ENCODE assay signal across 9 mouse cellular contexts in genomic region chr2:10101180-10101579, GRCm38 (mm10). TPM values are rescaled to one million over a fixed set of nuclear protein-coding genes. Genes with fewer than 3 reads are reported as not detected.
DNase-seq lines count a peak whose midpoint lies in the region; ATAC-seq lines count a peak whose summit lies in the region.
"Had no signal": no experiment of that assay in that cellular context is flagged by ENCODE, and none has a peak within 500 bp of the region (broad histone marks: within the 10 kb centered on the region; RNA-seq: fewer than 3 reads in every experiment).

No protein-coding gene starts in this region.

- WGBS in hindbrain, embryonic 10.5 days: 44% methylated on average over 6 of the region's 6 CpGs
- WGBS in hindbrain, embryonic 12.5 days: 45% methylated on average over 6 of the region's 6 CpGs
- WGBS in embryonic facial prominence, embryonic 11.5 days: 39% methylated on average over 6 of the region's 6 CpGs
- WGBS in intestine, embryonic 14.5 days: 42% methylated on average over 6 of the region's 6 CpGs
- WGBS in limb, embryonic 11.5 days: 47% methylated on average over 6 of the region's 6 CpGs

- no peaks in the 10 kb centered on the region for H3K36me3 ChIP-seq in hindbrain, embryonic 10.5 days
- no peaks in the 10 kb centered on the region for H3K36me3 ChIP-seq in hindbrain, embryonic 12.5 days
- no peaks in the 10 kb centered on the region for H3K36me3 ChIP-seq in embryonic facial prominence, embryonic 11.5 days (replicated peaks; ENCODE audit: control insufficient read depth, insufficient read depth, low read depth, low read length)
- H3K36me3 ChIP-seq in intestine, embryonic 14.5 days (ENCODE audit: control insufficient read depth, insufficient read depth, low read length): no peaks in the 10 kb centered on the region
- H3K36me3 ChIP-seq in limb, embryonic 11.5 days (ENCODE audit: control insufficient read depth, insufficient read depth, low read length): no peaks in the 10 kb centered on the region

- H3K9ac ChIP-seq in hindbrain, embryonic 12.5 days: no peak overlapping the region
- no peak overlapping the region for H3K9ac ChIP-seq in embryonic facial prominence, embryonic 11.5 days (replicated peaks; ENCODE audit: low read length)
- H3K9ac ChIP-seq in intestine, embryonic 14.5 days (ENCODE audit: low read length): no peak overlapping the region
- H3K9ac ChIP-seq in limb, embryonic 11.5 days (ENCODE audit: low read length): no peak overlapping the region

- no peak for ATAC-seq in hindbrain, embryonic 12.5 days (ENCODE audit: low FRiP score)
- no peak for ATAC-seq in embryonic facial prominence, embryonic 11.5 days (replicated peaks; ENCODE audit: insufficient number of reproducible peaks, low FRiP score, low TSS enrichment, low read depth)
- ATAC-seq in intestine, embryonic 14.5 days (replicated peaks; ENCODE audit: low FRiP score, low TSS enrichment, low read depth): no peak
- no peak for ATAC-seq in limb, embryonic 11.5 days (ENCODE audit: insufficient number of reproducible peaks, low FRiP score, low TSS enrichment, low read depth)
- peak; percentile 45; the same call in 1 of the 2 replicates for ATAC-seq in monocyte, adult 5-6 weeks (replicated peaks; ENCODE audit: insufficient number of reproducible peaks, low FRiP score, low TSS enrichment, poor library complexity, severe bottlenecking)

- H3K4me2 ChIP-seq in hindbrain, embryonic 12.5 days (replicated peaks): no peak overlapping the region
- H3K4me2 ChIP-seq in embryonic facial prominence, embryonic 11.5 days (ENCODE audit: low read depth, low read length): no peak overlapping the region
- H3K4me2 ChIP-seq in intestine, embryonic 14.5 days (ENCODE audit: low read length): no peak overlapping the region
- no peak overlapping the region for H3K4me2 ChIP-seq in limb, embryonic 11.5 days (ENCODE audit: low read depth, severe bottlenecking)

- H3K4me1 ChIP-seq in hindbrain, embryonic 10.5 days (replicated peaks): no peaks in the 10 kb centered on the region
- H3K4me1 ChIP-seq in hindbrain, embryonic 12.5 days: no peaks in the 10 kb centered on the region
- no peaks in the 10 kb centered on the region for H3K4me1 ChIP-seq in embryonic facial prominence, embryonic 11.5 days (ENCODE audit: control insufficient read depth, insufficient read depth, low read length)
- no peaks in the 10 kb centered on the region for H3K4me1 ChIP-seq in intestine, embryonic 14.5 days (replicated peaks; ENCODE audit: control insufficient read depth, insufficient read depth, low read length)
- no peaks in the 10 kb centered on the region for H3K4me1 ChIP-seq in limb, embryonic 11.5 days (ENCODE audit: control insufficient read depth, insufficient read depth, low read length)

- no peaks in the 10 kb centered on the region for H3K27me3 ChIP-seq in hindbrain, embryonic 10.5 days (ENCODE audit: insufficient read depth, poor library complexity, severe bottlenecking)
- no peaks in the 10 kb centered on the region for H3K27me3 ChIP-seq in hindbrain, embryonic 12.5 days
- H3K27me3 ChIP-seq in embryonic facial prominence, embryonic 11.5 days (ENCODE audit: control insufficient read depth, insufficient read depth, low read length): no peaks in the 10 kb centered on the region
- H3K27me3 ChIP-seq in intestine, embryonic 14.5 days (replicated peaks; ENCODE audit: control insufficient read depth, insufficient read depth, low read length): no peaks in the 10 kb centered on the region
- no peaks in the 10 kb centered on the region for H3K27me3 ChIP-seq in limb, embryonic 11.5 days (ENCODE audit: control insufficient read depth, insufficient read depth, low read length)

- no peaks in the 10 kb centered on the region for H3K9me3 ChIP-seq in hindbrain, embryonic 10.5 days
- H3K9me3 ChIP-seq in hindbrain, embryonic 12.5 days (replicated peaks): no peaks in the 10 kb centered on the region
- no peaks in the 10 kb centered on the region for H3K9me3 ChIP-seq in embryonic facial prominence, embryonic 11.5 days (replicated peaks; ENCODE audit: control insufficient read depth, low read length)
- H3K9me3 ChIP-seq in intestine, embryonic 14.5 days (ENCODE audit: control insufficient read depth, low read length): no peaks in the 10 kb centered on the region
- H3K9me3 ChIP-seq in limb, embryonic 11.5 days (ENCODE audit: control insufficient read depth, low read length): no peaks in the 10 kb centered on the region

- no peak overlapping the region for H3K4me3 ChIP-seq in hindbrain, embryonic 10.5 days
- no peak overlapping the region for H3K4me3 ChIP-seq in hindbrain, embryonic 12.5 days
- H3K4me3 ChIP-seq in embryonic facial prominence, embryonic 11.5 days (ENCODE audit: low read depth, low read length): no peak overlapping the region
- no peak overlapping the region for H3K4me3 ChIP-seq in intestine, embryonic 14.5 days (ENCODE audit: low read depth, low read length)
- H3K4me3 ChIP-seq in limb, embryonic 11.5 days (ENCODE audit: low read depth, low read length): no peak overlapping the region

- H3K27ac ChIP-seq in hindbrain, embryonic 10.5 days: no peak overlapping the region
- no peak overlapping the region for H3K27ac ChIP-seq in hindbrain, embryonic 12.5 days
- H3K27ac ChIP-seq in embryonic facial prominence, embryonic 11.5 days (replicated peaks; ENCODE audit: low read depth, low read length): no peak overlapping the region
- H3K27ac ChIP-seq in intestine, embryonic 14.5 days (ENCODE audit: low read depth): no peak overlapping the region
- H3K27ac ChIP-seq in limb, embryonic 11.5 days (replicated peaks; ENCODE audit: low read depth, low read length): no peak overlapping the region
- H3K27ac ChIP-seq: macrophage had no signal

- DNase-seq in hindbrain, embryonic 10.5 days (ENCODE audit: low spot score): peak; percentile 38
- peak; percentile 10 for DNase-seq in MN1 (ENCODE audit: low spot score)
- peak; percentile 60 for DNase-seq in embryonic facial prominence, embryonic 11.5 days (ENCODE audit: low spot score)
- DNase-seq in intestine, embryonic 14.5 days (ENCODE audit: low spot score): peak; percentile 66
- DNase-seq in limb, embryonic 11.5 days (ENCODE audit: low spot score): peak; percentile 57
- DNase-seq in c-Kit-positive CD71-positive TER-119-positive erythroid progenitor cells, embryonic 14.5 days (ENCODE audit: low spot score): no peak

RNA-seq across cellular contexts. Expression of gene Kin, which starts 20.8 kb away (rescaled TPM):
- 30.3 and 35.5 TPM in 2 replicates for polyA plus RNA-seq in hindbrain, embryonic 10.5 days (2016; fragmentation: Nextera tagmentation; extraction: Ambion mirVana)
- 39.4 and 42.1 TPM in 2 replicates for polyA plus RNA-seq in hindbrain, embryonic 12.5 days (2016; fragmentation: Nextera tagmentation; extraction: Ambion mirVana)
- polyA plus RNA-seq in embryonic facial prominence, embryonic 11.5 days (2014; fragmentation: Nextera tagmentation; extraction: Ambion mirVana): 39.1 and 42.8 TPM in 2 replicates
- polyA plus RNA-seq in intestine, embryonic 14.5 days (2014; fragmentation: Nextera tagmentation; extraction: Ambion mirVana): 26.8 and 29.5 TPM in 2 replicates
- polyA plus RNA-seq in limb, embryonic 11.5 days (2014; fragmentation: Nextera tagmentation; extraction: Ambion mirVana): 36.5 and 39.9 TPM in 2 replicates
- total RNA-seq in monocyte, adult 5-6 weeks (2017): 49.3 to 54.7 TPM (median 51.6 TPM) in 3 replicates

RNA-seq across cellular contexts. Expression of gene Atp5c1, which starts 20.9 kb away (rescaled TPM):
- polyA plus RNA-seq in hindbrain, embryonic 10.5 days (2016; fragmentation: Nextera tagmentation; extraction: Ambion mirVana): 487 TPM in 2 replicates
- polyA plus RNA-seq in hindbrain, embryonic 12.5 days (2016; fragmentation: Nextera tagmentation; extraction: Ambion mirVana): 467 and 468 TPM in 2 replicates
- 621 and 639 TPM in 2 replicates for polyA plus RNA-seq in embryonic facial prominence, embryonic 11.5 days (2014; fragmentation: Nextera tagmentation; extraction: Ambion mirVana)
- polyA plus RNA-seq in intestine, embryonic 14.5 days (2014; fragmentation: Nextera tagmentation; extraction: Ambion mirVana): 727 and 729 TPM in 2 replicates
- polyA plus RNA-seq in limb, embryonic 11.5 days (2014; fragmentation: Nextera tagmentation; extraction: Ambion mirVana): 562 and 607 TPM in 2 replicates
- 263 to 377 TPM (median 356 TPM) in 3 replicates for total RNA-seq in monocyte, adult 5-6 weeks (2017)

RNA-seq across cellular contexts. Expression of gene Itih2, which starts 30.0 kb away (rescaled TPM):
- polyA plus RNA-seq in hindbrain, embryonic 10.5 days (2016; fragmentation: Nextera tagmentation; extraction: Ambion mirVana): 0.10 and 0.22 TPM in 2 replicates
- polyA plus RNA-seq in hindbrain, embryonic 12.5 days (2016; fragmentation: Nextera tagmentation; extraction: Ambion mirVana): 0.76 and 0.93 TPM in 2 replicates
- 0.17 and 0.52 TPM in 2 replicates for polyA plus RNA-seq in embryonic facial prominence, embryonic 11.5 days (2014; fragmentation: Nextera tagmentation; extraction: Ambion mirVana)
- 0.19 and 0.27 TPM in 2 replicates for polyA plus RNA-seq in intestine, embryonic 14.5 days (2014; fragmentation: Nextera tagmentation; extraction: Ambion mirVana)
- 0.36 TPM in 1 of 2 replicates, not detected in the other for polyA plus RNA-seq in limb, embryonic 11.5 days (2014; fragmentation: Nextera tagmentation; extraction: Ambion mirVana)
- not detected in 3 replicates for total RNA-seq in monocyte, adult 5-6 weeks (2017)
- polyA plus RNA-seq: macrophage had no signal

RNA-seq across cellular contexts. Expression of gene Itih5, which starts 52.2 kb away (rescaled TPM):
- polyA plus RNA-seq in hindbrain, embryonic 10.5 days (2016; fragmentation: Nextera tagmentation; extraction: Ambion mirVana): 3.8 and 5.6 TPM in 2 replicates
- 6.0 and 7.7 TPM in 2 replicates for polyA plus RNA-seq in hindbrain, embryonic 12.5 days (2016; fragmentation: Nextera tagmentation; extraction: Ambion mirVana)
- 3.7 and 3.9 TPM in 2 replicates for polyA plus RNA-seq in embryonic facial prominence, embryonic 11.5 days (2014; fragmentation: Nextera tagmentation; extraction: Ambion mirVana)
- polyA plus RNA-seq in intestine, embryonic 14.5 days (2014; fragmentation: Nextera tagmentation; extraction: Ambion mirVana): 11.5 and 12.1 TPM in 2 replicates
- polyA plus RNA-seq in limb, embryonic 11.5 days (2014; fragmentation: Nextera tagmentation; extraction: Ambion mirVana): 1.9 and 2.0 TPM in 2 replicates
- total RNA-seq in monocyte, adult 5-6 weeks (2017): 1.7 to 10.9 TPM (median 3.0 TPM) in 3 replicates

RNA-seq across cellular contexts. Expression of gene Taf3, which starts 52.8 kb away (rescaled TPM):
- polyA plus RNA-seq in hindbrain, embryonic 10.5 days (2016; fragmentation: Nextera tagmentation; extraction: Ambion mirVana): 13.6 and 16.2 TPM in 2 replicates
- polyA plus RNA-seq in hindbrain, embryonic 12.5 days (2016; fragmentation: Nextera tagmentation; extraction: Ambion mirVana): 17.3 and 17.6 TPM in 2 replicates
- 14.9 and 16.4 TPM in 2 replicates for polyA plus RNA-seq in embryonic facial prominence, embryonic 11.5 days (2014; fragmentation: Nextera tagmentation; extraction: Ambion mirVana)
- 13.3 and 15.9 TPM in 2 replicates for polyA plus RNA-seq in intestine, embryonic 14.5 days (2014; fragmentation: Nextera tagmentation; extraction: Ambion mirVana)
- 17.3 and 19.0 TPM in 2 replicates for polyA plus RNA-seq in limb, embryonic 11.5 days (2014; fragmentation: Nextera tagmentation; extraction: Ambion mirVana)
- 9.1 to 13.8 TPM (median 12.5 TPM) in 3 replicates for total RNA-seq in monocyte, adult 5-6 weeks (2017)
